Mouse (Mus musculus) erythroblast, embryonic 14.5 days (primary cell): ENCODE results near the gene Tor4a.

Experiments
- GATA1 ChIP-seq: IDR thresholded peaks from 2 replicates; pipeline ENCODE4 v1.6.1; 2012; ENCODE audit warnings: low read length, inconsistent platforms, mixed read lengths
- TAL1 ChIP-seq: IDR thresholded peaks from 3 replicates; pipeline ENCODE4 v1.6.1; 2012; ENCODE audit warnings: low read length, inconsistent platforms, mixed read lengths

DNA sequence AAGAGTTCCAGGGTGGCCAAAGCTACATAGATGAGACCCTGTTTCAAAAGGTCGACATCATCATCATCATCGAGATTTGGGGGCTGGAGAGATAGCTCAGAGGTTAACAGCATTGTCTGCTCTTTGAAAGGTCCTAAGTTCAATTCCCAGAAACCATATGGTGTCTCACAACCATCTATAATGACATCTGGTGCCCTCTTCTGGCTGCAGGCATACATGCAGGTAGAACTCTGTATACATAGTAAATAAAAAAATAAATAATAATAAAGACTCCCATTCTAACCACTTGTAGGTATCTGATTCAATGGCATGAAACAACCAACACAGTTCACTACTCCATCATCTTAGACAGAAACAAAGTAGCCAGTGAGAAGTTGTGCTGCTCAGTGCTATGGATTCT, 39.7 kb downstream of the Tor4a start:
- TF ChIP-seq GATA1 (no peak), TAL1 (no peak)
